In the genomic region with DNA sequence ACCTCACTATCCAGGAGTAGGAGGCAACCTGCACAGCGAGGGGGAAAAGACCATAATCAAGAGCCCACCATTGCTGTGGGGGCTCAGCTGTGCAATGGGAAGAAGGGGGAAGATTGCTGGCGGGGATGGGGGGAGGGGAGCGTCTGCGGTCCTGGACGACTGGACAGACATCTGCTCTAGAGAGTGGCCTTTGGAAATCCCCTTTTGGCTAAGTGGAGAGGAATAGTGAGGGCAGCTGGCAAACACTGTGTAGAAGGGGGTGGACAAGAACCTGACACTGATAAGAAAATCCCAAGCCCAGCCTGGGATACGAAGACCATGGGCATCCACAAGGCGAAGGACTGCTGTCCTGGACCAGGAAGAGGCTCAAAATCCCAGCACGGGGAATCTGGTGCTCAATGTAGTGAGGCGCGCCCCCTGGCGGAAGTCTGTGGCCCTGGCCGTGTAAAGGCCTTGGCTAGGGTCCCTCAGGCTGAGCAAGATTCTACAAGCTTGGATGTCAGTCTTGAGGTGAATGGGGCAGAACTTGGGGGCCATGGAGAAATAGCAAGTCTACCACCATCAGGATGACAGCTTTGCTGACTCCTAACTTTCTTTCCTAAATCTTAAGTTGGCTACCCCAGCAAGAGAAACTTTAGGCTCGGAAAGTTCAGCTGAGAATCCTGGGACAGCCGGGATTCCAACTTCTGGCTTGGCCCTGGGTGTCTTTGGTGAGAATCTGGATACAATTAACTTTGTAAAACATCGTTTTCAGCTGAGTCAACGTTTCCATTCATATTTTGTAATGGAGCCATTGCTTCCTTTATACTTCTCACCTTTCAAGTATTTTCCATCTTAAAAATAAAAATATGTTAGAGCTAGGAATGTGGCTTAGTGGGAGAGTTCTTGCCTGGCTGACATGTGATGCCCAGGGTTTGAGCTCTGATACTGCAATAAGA, we compare ENCODE assay signal across 8 mouse cellular contexts. TPM values are rescaled to one million over a fixed set of nuclear protein-coding genes. Genes with fewer than 3 reads are reported as not detected.
A peak's percentile ranks its signal among the peaks of the same experiment; 100 is the strongest.
DNase-seq lines count a peak whose midpoint lies in the region.

No protein-coding gene starts in this region.

- peaks cover 9% of the 10 kb centered on the region for H3K4me1 ChIP-seq in megakaryocyte, embryonic 14.5 days

- peaks cover 5% of the 10 kb centered on the region for H3K36me3 ChIP-seq in megakaryocyte, embryonic 14.5 days (replicated peaks; ENCODE audit: low read length)

- H3K4me3 ChIP-seq in megakaryocyte, embryonic 14.5 days (replicated peaks) = peak overlapping the region; percentile 12

- H3K27me3 ChIP-seq in megakaryocyte, embryonic 14.5 days (replicated peaks) = peaks cover 18% of the 10 kb centered on the region

- DNase-seq in NIH3T3 (ENCODE audit: low read depth) = peak; percentile 96
- DNase-seq in cerebellum, postnatal 14 days = peak; percentile 90 to 95
- peak; percentile 80 to 86 for DNase-seq in frontal cortex, postnatal 36 days (ENCODE audit: low spot score in 2 of 2)
- peak; percentile 54 for DNase-seq in hindlimb bud, embryonic 11.5 days (ENCODE audit: extremely low spot score, low read depth, low spot score)
- peak; percentile 81 to 86 for DNase-seq in left cerebral cortex, adult 18-20 months (ENCODE audit: low spot score in 2 of 2)
- peak; percentile 74 to 84 for DNase-seq in right cerebral cortex, postnatal 10 days (ENCODE audit: low spot score in 2 of 2)
- DNase-seq in urinary bladder, postnatal 10 days (ENCODE audit: low spot score) = peak; percentile 54

- no peaks in the 10 kb centered on the region for H3K9me3 ChIP-seq in megakaryocyte, embryonic 14.5 days

RNA-seq across cellular contexts. Expression of gene Tmem239, which starts 5.5 kb away (rescaled TPM):
- total RNA-seq in left cerebral cortex, adult 18-20 months (2021) = not detected
- polyA plus RNA-seq in megakaryocyte, embryonic 14.5 days (2012; ENCODE audit: insufficient read depth, low replicate concordance) = not detected in 2 replicates

RNA-seq across cellular contexts. Expression of gene 1700020A23Rik, which starts 6.8 kb away (rescaled TPM):
- total RNA-seq in left cerebral cortex, adult 18-20 months (2021) = not detected
- not detected in 2 replicates for polyA plus RNA-seq in megakaryocyte, embryonic 14.5 days (2012; ENCODE audit: insufficient read depth, low replicate concordance)

RNA-seq across cellular contexts. Expression of gene Gm28372, which starts 6.8 kb away (rescaled TPM):
- total RNA-seq in left cerebral cortex, adult 18-20 months (2021) = not detected
- not detected in 2 replicates for polyA plus RNA-seq in megakaryocyte, embryonic 14.5 days (2012; ENCODE audit: insufficient read depth, low replicate concordance)

RNA-seq across cellular contexts. Expression of gene Vps16, which starts 12.3 kb away (rescaled TPM):
- 10 to 100 TPM; 88.2 to 88.6 TPM for total RNA-seq in left cerebral cortex, adult 18-20 months (2021)
- 8.9 TPM in 1 of 2 replicates, not detected in the other for polyA plus RNA-seq in megakaryocyte, embryonic 14.5 days (2012; ENCODE audit: insufficient read depth, low replicate concordance)

RNA-seq across cellular contexts. Expression of gene Pced1a, which starts 12.7 kb away (rescaled TPM):
- total RNA-seq in left cerebral cortex, adult 18-20 months (2021) = 10 to 100 TPM; 19.5 to 22.1 TPM
- polyA plus RNA-seq in megakaryocyte, embryonic 14.5 days (2012; ENCODE audit: insufficient read depth, low replicate concordance) = 19.1 and 25.2 TPM in 2 replicates

Comparison
In these comparisons a context has a peak if more than half of its experiments do, and no peak if none do; other contexts are left out.
1. Peak in every context shown above with its lines: DNase-seq and H3K4me3 ChIP-seq.